Mouse (Mus musculus) thymus, adult 2 months (tissue): ENCODE results near the gene Cpne9.

Source experiments
- CTCF ChIP-seq: fragments of 200-500 bp; IDR thresholded peaks from 2 replicates; pipeline ENCODE4 v1.5.1; 2012; ENCODE audit warnings: mild to moderate bottlenecking, control low read depth, low read length, moderate library complexity, borderline replicate concordance; ENCODE audit not compliant: control insufficient read depth, poor library complexity, insufficient read depth; ENCODE audit errors: extremely low read depth
- POLR2A ChIP-seq: fragments of 200-500 bp; IDR thresholded peaks from 2 replicates; pipeline ENCODE4 v1.6.1; 2012; ENCODE audit warnings: mild to moderate bottlenecking, low read length, control low read depth, moderate library complexity; ENCODE audit not compliant: control insufficient read depth, poor library complexity, insufficient read depth; ENCODE audit errors: extremely low read depth

- TF ChIP-seq CTCF = no peak
- TF ChIP-seq POLR2A = no peak
Measured at GRCm38 (mm10) chr6:113352820-113353219, 70.7 kb downstream of the Cpne9 start.
